Mouse (Mus musculus): ENCODE measurements around the gene Ttll3. TPM values are rescaled to one million over a fixed set of nuclear protein-coding genes. Genes with fewer than 3 reads are reported as not detected.

The Ttll3 gene
- total RNA-seq, 2 experiments from 2014 or later, result 0.42 to 0.66 TPM

DNA sequence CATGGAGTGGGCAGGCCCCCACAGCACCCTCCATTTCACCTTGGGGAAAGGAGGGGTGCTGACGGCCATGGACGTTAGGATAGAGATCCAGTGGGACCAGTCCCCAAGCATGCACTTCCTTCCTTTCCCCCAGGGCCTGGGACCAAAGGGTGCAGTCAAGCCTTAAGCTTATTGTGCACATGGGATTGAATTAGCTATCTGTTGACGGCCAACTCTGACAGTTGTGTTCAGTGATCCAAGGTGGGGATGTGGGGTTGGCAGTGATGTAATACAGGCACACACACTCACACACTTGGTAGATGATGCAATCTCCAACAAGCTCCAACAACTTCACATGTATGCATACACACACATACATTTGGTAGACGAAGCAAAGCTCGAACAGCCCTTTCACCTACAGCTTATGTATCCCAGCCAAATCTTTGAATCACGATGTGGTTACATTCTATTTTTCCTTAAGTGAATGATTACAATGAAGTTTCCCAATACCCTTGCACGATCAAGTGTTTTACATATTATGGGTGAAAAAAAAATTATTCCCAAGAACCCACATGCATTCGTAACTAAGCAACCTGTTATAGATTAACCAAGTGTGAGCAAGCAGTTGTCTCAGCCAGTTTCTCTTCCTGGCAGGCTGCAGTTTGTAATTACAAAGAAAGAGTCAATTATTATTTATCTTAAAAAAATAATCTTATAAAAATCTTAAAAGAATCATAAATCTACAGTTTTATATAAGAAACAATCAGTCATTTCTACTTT is 55.3 kb downstream of the Ttll3 start:
- intact Hi-C loops (cut with DNase I), result loop anchor here (5.0 kb wide), 1 partner anchor 238 kb away; no protein-coding TSS in a partner anchor
- DNase-seq, result no peak

DNA sequence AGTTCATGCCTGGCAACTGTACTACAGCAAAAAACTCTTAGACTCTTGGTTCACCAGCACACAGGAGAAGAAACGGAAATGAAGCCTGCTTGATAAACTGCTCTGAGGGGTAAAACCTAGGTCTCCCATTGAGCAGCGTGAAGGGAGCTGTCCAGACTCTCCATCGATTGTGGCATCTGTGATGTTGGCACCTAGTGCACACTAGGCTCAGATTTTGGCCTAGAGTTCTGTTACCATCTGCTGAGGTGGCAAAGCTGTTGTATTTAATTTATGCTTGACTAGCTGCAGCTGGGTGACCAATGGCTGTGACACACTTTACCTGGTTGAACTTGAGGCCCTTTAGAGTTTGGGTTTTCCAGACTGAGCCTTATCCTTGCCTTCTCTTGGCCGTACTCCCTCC is 58.6 kb downstream of the Ttll3 start:
- intact Hi-C loops (cut with DNase I), result no loop called here
- DNase-seq, result no peak

GRCm38 (mm10) chr6:113451839-113452238 is 62.8 kb downstream of the Ttll3 start:
- intact Hi-C loops (cut with DNase I), result no loop called here
- peak in 1 of 2 experiments; percentile 29 for DNase-seq

DNA sequence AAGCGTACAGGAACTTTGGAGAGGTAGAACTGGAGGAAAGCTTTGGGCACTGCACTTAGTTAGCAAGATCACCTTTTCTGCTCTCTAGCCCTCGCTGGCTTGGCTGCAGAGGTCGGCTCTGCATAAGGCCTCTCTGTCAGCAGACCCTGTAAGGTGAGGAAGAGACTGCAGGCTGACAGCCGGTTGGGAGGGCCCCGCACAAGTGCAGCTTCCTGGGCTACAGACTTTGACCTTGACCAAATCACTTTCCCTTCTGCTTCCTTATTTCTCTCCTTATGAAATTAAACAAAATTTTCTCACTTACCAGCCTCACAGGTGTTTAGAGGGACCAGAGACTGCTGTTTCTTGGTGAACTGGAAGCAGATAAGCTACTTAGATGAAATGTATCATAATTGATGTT is 65.9 kb downstream of the Ttll3 start:
- DNase-seq, result no peak
- intact Hi-C loops (cut with DNase I), result no loop called here

DNA sequence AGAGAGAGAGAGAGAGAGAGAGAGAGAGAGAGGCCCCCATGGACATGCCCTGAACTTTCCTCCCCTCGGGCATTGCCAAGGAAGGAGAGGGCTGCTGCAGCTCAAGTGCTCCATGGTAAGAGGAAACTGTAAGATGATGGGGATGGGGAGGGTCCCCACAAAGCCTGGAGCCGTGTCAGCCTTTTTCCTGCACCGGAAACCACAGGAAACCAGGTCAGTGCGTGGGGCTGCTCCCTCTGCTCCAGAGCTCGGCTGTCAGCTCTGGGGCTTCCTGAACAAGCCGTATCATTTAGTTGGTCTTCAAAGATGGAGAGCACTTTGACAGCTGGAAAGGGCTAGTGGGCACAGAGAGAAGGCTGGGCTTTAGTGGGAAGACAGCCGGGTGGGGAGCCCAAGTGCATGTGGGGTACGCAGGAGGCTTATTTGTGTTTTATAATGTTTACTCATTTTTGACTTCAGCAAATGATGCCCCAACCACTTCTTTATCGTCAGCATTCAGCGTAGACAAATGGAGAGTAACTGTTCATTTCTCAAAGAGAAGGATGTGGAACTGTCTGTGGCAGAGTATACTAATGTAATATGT is 69.0 kb downstream of the Ttll3 start, which contains the start of gene Il17re:
Gene Il17re, plus strand, starts transcription at position 533 of the 583 bp plus-strand sequence.
- no peak for DNase-seq
- intact Hi-C loops (cut with DNase I), result no loop called here

DNA sequence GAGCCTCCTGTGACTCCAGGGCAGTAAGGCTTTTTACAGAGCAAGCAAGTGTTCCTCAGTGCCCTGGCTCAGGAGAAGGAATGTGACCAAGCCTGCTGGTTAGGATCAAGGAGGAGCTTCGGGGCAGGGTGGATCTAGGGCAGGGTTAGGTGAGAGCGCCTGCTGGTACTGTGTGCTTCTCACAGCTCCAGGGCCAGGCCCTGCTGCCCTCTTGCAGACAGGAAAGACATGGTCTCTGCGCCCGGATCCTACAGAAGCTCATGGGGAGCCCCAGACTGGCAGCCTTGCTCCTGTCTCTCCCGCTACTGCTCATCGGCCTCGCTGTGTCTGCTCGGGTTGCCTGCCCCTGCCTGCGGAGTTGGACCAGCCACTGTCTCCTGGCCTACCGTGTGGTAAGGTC is 69.6 kb downstream of the Ttll3 start:
- intact Hi-C loops (cut with DNase I), result no loop called here
- no peak for DNase-seq

DNA sequence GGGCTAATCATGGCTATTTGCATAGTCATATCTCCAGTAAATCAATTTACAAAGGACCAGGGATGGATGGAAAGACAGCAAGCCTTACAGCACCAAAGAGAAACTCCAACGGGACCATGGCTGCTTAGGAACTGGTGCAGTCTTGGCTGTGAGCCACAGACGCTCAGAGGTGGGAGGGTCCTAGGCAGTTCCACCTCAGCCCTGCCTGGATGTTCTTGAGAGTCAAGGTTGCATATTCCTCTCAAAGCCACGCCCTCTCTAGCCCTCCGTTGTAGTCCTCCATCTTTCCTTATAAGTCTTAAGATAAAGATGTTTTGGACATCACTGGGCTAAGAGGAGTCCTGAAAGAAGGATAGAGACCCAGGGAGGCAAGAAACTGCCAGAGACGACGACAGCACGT is 75.0 kb downstream of the Ttll3 start:
- intact Hi-C loops (cut with DNase I), result loop anchor here (10.0 kb wide), 1 partner anchor 289 kb away; no protein-coding TSS in a partner anchor

More for the DNA sequence above, 75.0 kb downstream of the Ttll3 start:
- DNase-seq, result no peak

Small RNA genes within 50 kb of the gene (microRNA-seq; reads per million reads assigned to microRNA genes)
- gene Gm24387, result 0 reads per million in 2 experiments

Other genes with a start within 250 kb of the Ttll3 start
- gene Lhfpl4, start 193.9 kb upstream of the Ttll3 start, total RNA-seq (2021), result under 1 TPM; 0.22 to 0.48 TPM
- 10 to 100 TPM; 13.4 to 15.2 TPM for gene Mtmr14, start 151.4 kb upstream of the Ttll3 start, total RNA-seq (2021)
- gene Cpne9, start 107.0 kb upstream of the Ttll3 start, total RNA-seq (2021), result not detected
- 10 to 100 TPM in 1 of 2 experiments, 1 to 10 TPM in 1; 8.3 to 10.5 TPM for gene Brpf1, start 82.1 kb upstream of the Ttll3 start, total RNA-seq (2021)
- 1 to 10 TPM; 4.1 to 5.1 TPM for gene Ogg1, start 62.3 kb upstream of the Ttll3 start, total RNA-seq (2021)
- gene Camk1, start 45.3 kb upstream of the Ttll3 start, total RNA-seq (2021), result 10 to 100 TPM; 35.9 to 37.7 TPM
- 10 to 100 TPM; 11.5 to 13.3 TPM for gene Tada3, start 11.4 kb upstream of the Ttll3 start, total RNA-seq (2021)
- 10 to 100 TPM; 49.1 to 50.7 TPM for gene Arpc4, start 11.1 kb upstream of the Ttll3 start, total RNA-seq (2021)
- 1 to 10 TPM; 8.1 to 8.9 TPM for gene Rpusd3, start 30.1 kb downstream of the Ttll3 start, total RNA-seq (2021)
- 10 to 100 TPM in 1 of 2 experiments, 1 to 10 TPM in 1; 3.7 to 14.3 TPM for gene Cidec, start 46.5 kb downstream of the Ttll3 start, total RNA-seq (2021)
- gene Jagn1, start 53.3 kb downstream of the Ttll3 start, total RNA-seq (2021), result 10 to 100 TPM; 24.8 to 27.9 TPM
- under 1 TPM; 0.13 to 0.15 TPM for gene Il17re, start 69.2 kb downstream of the Ttll3 start, total RNA-seq (2021)
- 1 to 10 TPM; 3.8 to 5.1 TPM for gene Il17rc, start 82.2 kb downstream of the Ttll3 start, total RNA-seq (2021)
- 10 to 100 TPM; 39.1 to 49.8 TPM for gene Creld1, start 94.0 kb downstream of the Ttll3 start, total RNA-seq (2021)
- not detected for gene Prrt3, start 112.7 kb downstream of the Ttll3 start, total RNA-seq (2021)
- gene Emc3, start 142.4 kb downstream of the Ttll3 start, total RNA-seq (2021), result 10 to 100 TPM; 52.9 to 55.7 TPM
- gene Fancd2, start 142.4 kb downstream of the Ttll3 start, total RNA-seq (2021), result under 1 TPM; 0.20 to 0.30 TPM
- gene Fancd2os, start 211.5 kb downstream of the Ttll3 start, total RNA-seq (2021), result not detected
- gene Brk1, start 215.5 kb downstream of the Ttll3 start, total RNA-seq (2021), result 10 to 100 TPM; 36.3 to 37.5 TPM
- gene Vhl, start 234.7 kb downstream of the Ttll3 start, total RNA-seq (2021), result 1 to 10 TPM; 3.5 to 4.5 TPM
- gene Irak2, start 249.2 kb downstream of the Ttll3 start, total RNA-seq (2021), result 1 to 10 TPM; 3.1 to 3.9 TPM

Measured in gastrocnemius, postnatal 36 days (tissue).